Mouse (Mus musculus) heart, adult 2 months (tissue): ENCODE results near the gene Dhx30. TPM values are rescaled to one million over a fixed set of nuclear protein-coding genes. Genes with fewer than 3 reads are reported as not detected.

Experiments
- DNase-seq, 2 experiments: peaks; one replicate each; pipeline ENCODE4 v3.0.0; 2021
- H3K27ac ChIP-seq: fragments of 200-600 bp; 2 replicates; pipeline ENCODE4 v1.8.1; 2022
- H3K27me3 ChIP-seq: fragments of 200-500 bp; 2 replicates; pipeline ENCODE4 v1.6.1; 2012; ENCODE audit warnings: mild to moderate bottlenecking, low read length, inconsistent platforms, mixed read lengths; ENCODE audit not compliant: control insufficient read depth, insufficient read depth
- H3K36me3 ChIP-seq: fragments of 200-500 bp; 2 replicates; pipeline ENCODE4 v1.6.1; 2012; ENCODE audit warnings: low read length, inconsistent platforms; ENCODE audit not compliant: control insufficient read depth, insufficient read depth
- H3K4me1 ChIP-seq: fragments of 200-500 bp; 2 replicates; pipeline ENCODE4 v1.6.1; 2011; ENCODE audit warnings: low read length; ENCODE audit not compliant: control insufficient read depth, insufficient read depth
- H3K4me3 ChIP-seq: fragments of 200-600 bp; 2 replicates; pipeline ENCODE4 v1.8.1; 2022
- H3K79me2 ChIP-seq: fragments of 200-500 bp; replicated peaks from 2 replicates; pipeline ENCODE4 v1.6.1; 2012; ENCODE audit warnings: mild to moderate bottlenecking, inconsistent platforms, low read length, moderate library complexity, mixed read lengths; ENCODE audit not compliant: control insufficient read depth, insufficient read depth
- H3K9ac ChIP-seq: fragments of 200-500 bp; 2 replicates; pipeline ENCODE4 v1.6.1; 2012; ENCODE audit warnings: low read depth, mild to moderate bottlenecking, control low read depth, inconsistent platforms, low read length, mixed read lengths
- CTCF ChIP-seq: fragments of 200-600 bp; IDR thresholded peaks from 2 replicates; pipeline ENCODE4 v1.8.1; 2022; ENCODE audit warnings: antibody characterized with exemption, mild to moderate bottlenecking, moderate library complexity
- EP300 ChIP-seq: fragments of 200-500 bp; IDR thresholded peaks from 2 replicates; pipeline ENCODE4 v1.6.1; 2011; ENCODE audit warnings: low read depth, low read length, control low read depth; ENCODE audit not compliant: insufficient read depth
- POLR2A ChIP-seq: fragments of 200-500 bp; IDR thresholded peaks from 2 replicates; pipeline ENCODE4 v1.6.1; 2011; ENCODE audit warnings: mild to moderate bottlenecking, low read depth, low read length, control low read depth; ENCODE audit not compliant: insufficient read depth
- WGBS: fragments of 180-500 bp; shearing (Covaris S2); methylation state at CpG from one replicate; pipeline ENCODE4 v1.1.7; 2018; 5-methylcytosine and 5-hydroxymethylcytosine counted together
- intact Hi-C: fragments of 180-260 bp; cut with DNase I; formaldehyde crosslinking; loops from one replicate; pipeline ENCODE4 v1.15.1; 2025
- polyA plus RNA-seq: library from polyadenylated mRNA; depleted of rRNA; stranded (reverse); fragments of >200 nt; gene quantifications from 2 replicates; pipeline ENCODE4 v1.2.3, GENCODE M21; 2012
- total RNA-seq, 2 experiments: library from RNA; stranded (reverse); gene quantifications; 2 replicates each; pipeline ENCODE4 v1.2.3; 2021

Dhx30 gene
- total and polyA plus RNA-seq, 3 experiments: 56.7 to 68.6 (median 64.8) TPM

DNA sequence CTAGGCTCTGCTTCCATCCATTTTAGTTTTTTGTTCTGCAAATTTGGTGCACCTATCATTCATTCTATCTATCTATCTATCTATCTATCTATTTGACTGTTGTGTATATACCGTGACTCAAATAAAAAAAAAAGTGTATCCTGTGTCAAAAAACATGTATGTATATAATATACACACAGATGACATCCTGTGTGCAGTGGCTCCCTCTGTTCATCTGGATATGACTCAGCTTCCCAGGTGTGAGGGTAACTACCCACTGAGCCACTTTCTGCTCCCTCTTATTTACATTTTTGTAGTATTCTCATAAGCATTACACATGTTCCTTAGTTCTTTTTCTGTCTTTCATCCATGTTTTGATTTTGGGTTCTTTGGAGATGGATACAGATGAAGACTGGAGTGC lies 24.5 kb upstream of the Dhx30 start:
- Histone ChIP-seq H3K27ac (no peak overlapping the region), H3K79me2 (no peaks in the 10 kb centered on the region), H3K4me1 (no peaks in the 10 kb centered on the region), H3K27me3 (no peaks in the 10 kb centered on the region), H3K4me3 (no peak overlapping the region), H3K9ac (no peak overlapping the region), H3K36me3 (no peaks in the 10 kb centered on the region)
- TF ChIP-seq POLR2A (no peak), CTCF (no peak), EP300 (no peak)
- WGBS: 93% methylated on average over 1 of the region's 1 CpGs
- DNase-seq: no peak
- intact Hi-C loops: no loop called here

DNA sequence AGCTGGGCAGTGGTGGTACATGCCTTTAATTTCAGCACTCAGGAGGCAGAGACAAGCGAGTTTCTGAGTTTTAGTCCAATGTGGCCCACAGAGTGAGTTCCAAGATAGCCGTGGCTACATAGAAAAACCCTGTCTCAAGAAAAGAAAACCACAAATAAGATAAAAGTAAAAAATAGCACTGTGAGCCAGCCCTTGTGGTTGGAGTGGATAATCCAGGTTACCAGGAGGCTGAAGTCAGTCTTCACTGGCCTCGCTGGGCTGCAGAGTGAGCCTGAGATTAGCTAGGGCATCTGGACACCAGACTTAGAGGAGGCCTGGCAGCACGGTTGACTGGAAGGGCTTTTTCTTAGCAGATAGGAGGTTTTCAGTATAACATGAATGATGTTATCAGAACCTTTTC lies 21.5 kb upstream of the Dhx30 start:
- no peaks in the 10 kb centered on the region for H3K4me1 ChIP-seq
- no peak overlapping the region for H3K27ac ChIP-seq
- no peaks in the 10 kb centered on the region; the same call in 1 of the 2 replicates for H3K36me3 ChIP-seq
- no peak for DNase-seq
- 73% methylated on average over 4 of the region's 4 CpGs for WGBS
- intact Hi-C loops: no loop called here
- H3K9ac ChIP-seq: no peak overlapping the region
- H3K79me2 ChIP-seq: no peaks in the 10 kb centered on the region
- TF ChIP-seq POLR2A (no peak), CTCF (no peak), EP300 (no peak)
- no peak overlapping the region for H3K4me3 ChIP-seq
- H3K27me3 ChIP-seq: no peaks in the 10 kb centered on the region

DNA sequence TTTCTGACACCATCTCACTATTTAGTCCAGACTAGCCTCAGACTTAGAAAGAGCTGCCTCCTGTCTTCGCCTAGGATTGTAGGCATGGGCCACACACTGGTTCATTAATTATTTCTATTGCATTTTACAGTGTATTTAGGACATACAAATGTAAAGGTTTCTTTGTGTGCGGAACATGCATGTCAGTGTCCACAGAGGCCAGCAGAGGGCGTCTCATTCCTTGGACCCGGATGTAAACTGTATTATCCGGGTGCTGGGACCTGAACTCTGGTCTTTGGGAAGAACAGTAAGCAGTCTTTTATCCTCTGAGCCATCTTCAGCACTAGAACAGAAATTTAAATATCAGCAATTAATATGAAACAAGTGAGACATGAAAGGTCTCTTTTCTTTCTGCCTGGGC lies 16.5 kb upstream of the Dhx30 start:
- intact Hi-C loops: no loop called here
- DNase-seq: no peak

DNA sequence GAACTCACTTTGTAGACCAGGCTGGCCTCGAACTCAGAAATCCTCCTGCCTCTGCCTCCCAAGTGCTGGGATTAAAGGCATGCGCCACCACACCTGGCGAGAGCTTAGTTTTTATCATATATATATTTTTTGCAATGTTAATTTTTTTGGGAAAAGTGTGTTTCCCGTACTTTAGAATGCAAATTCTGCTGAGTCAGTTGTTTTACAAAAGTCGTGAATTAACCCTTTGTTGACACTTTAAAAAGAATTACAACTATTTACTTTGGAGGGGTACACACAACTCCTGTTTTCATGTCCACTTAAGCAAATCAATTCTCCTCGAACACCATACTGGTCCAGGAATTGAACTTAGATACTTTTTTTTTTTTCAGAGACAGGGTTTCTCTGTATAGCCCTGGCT lies 15.3 kb upstream of the Dhx30 start:
- DNase-seq: no peak
- intact Hi-C loops: no loop called here
- no peaks in the 10 kb centered on the region; the same call in none of the 2 replicates for H3K4me1 ChIP-seq
- H3K36me3 ChIP-seq: peaks cover 2% of the 10 kb centered on the region; the same call in 1 of the 2 replicates
- no peak overlapping the region for H3K9ac ChIP-seq
- H3K27ac ChIP-seq: no peak overlapping the region
- TF ChIP-seq CTCF: no peak
- TF ChIP-seq POLR2A: no peak
- TF ChIP-seq EP300: no peak
- H3K79me2 ChIP-seq: peaks cover 2% of the 10 kb centered on the region
- H3K4me3 ChIP-seq: no peak overlapping the region; the same call in 1 of the 2 replicates
- WGBS: 49% methylated on average over 6 of the region's 6 CpGs
- no peaks in the 10 kb centered on the region for H3K27me3 ChIP-seq

More for the DNA sequence above, 16.5 kb upstream of the Dhx30 start:
- Histone ChIP-seq H3K27ac (no peak overlapping the region), H3K4me3 (no peak overlapping the region), H3K36me3 (peaks cover 2% of the 10 kb centered on the region; the same call in 1 of the 2 replicates), H3K79me2 (peaks cover 2% of the 10 kb centered on the region), H3K9ac (no peak overlapping the region), H3K27me3 (no peaks in the 10 kb centered on the region), H3K4me1 (no peaks in the 10 kb centered on the region; the same call in none of the 2 replicates)
- TF ChIP-seq POLR2A (no peak), CTCF (peak; percentile 45), EP300 (no peak)
- WGBS: 84% methylated on average over 5 of the region's 5 CpGs

DNA sequence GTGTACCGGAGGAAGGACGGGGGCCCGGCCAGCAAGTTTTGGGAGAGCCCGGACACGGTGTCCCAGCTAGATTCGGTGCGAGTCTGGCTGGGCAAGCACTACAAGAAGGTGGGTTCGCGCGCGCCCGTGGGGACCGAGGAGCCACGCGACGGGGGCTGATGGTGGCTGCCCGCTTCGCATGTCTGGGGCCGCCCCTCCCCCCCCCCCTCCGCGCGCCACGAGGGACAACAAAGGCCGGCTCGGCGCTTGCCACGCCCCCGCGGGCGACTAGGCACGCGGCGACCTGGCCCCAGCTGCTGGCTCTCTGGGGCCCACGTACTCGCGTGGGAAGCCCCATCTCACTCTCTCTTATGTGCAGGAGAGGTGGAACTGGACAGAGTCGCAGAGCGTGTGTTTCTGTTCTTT lies 14.6 kb upstream of the Dhx30 start:
- H3K4me1 ChIP-seq: no peaks in the 10 kb centered on the region; the same call in none of the 2 replicates
- TF ChIP-seq CTCF (no peak), POLR2A (no peak), EP300 (no peak)
- H3K36me3 ChIP-seq: peaks cover 2% of the 10 kb centered on the region; the same call in 1 of the 2 replicates
- no peak for DNase-seq
- intact Hi-C loops: no loop called here
- under 1% methylated on average over 31 of the region's 38 CpGs for WGBS
- H3K4me3 ChIP-seq: peak overlapping the region; percentile 85
- H3K27ac ChIP-seq: peak overlapping the region; percentile 90
- peaks cover 2% of the 10 kb centered on the region for H3K79me2 ChIP-seq
- H3K9ac ChIP-seq: peak overlapping the region; percentile 81
- H3K27me3 ChIP-seq: no peaks in the 10 kb centered on the region

DNA sequence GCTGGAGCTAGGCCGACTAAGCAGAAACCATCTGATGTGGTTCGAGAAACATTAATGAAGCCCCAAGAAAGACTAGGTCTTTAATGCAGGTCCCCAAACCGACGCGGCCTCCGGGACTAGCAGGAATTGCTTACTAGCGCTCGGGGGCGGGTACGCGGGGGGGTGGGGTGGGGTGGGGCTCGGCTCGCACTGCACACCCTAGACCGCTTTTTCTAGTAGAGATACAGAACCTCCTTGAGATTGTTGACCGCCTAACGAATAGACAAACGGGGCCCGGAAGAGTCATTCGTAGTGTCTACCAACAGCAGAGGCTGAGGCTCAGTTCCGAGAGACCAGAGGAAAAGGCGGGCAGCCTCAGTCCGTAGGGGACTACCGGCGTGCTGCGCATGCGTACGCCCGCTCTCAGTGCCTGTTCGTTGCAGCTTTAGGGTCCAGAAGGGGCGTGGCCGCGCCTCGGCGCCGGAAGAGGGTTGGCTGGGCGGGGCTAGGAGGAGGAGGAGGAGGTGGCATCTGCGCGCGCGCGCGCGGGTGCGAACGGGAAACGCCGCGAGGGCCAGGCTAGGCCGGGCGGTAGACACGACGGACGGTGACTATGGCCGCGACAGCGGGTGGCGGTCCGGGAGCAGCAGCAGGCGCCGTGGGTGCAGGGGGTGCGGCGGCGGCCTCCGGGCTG lies 14.0 kb upstream of the Dhx30 start:
- peak; percentile 99 to 100 for DNase-seq
- intact Hi-C loops: loop anchor here (1.0 to 2.0 kb wide), 2 partner anchors 14 to 31 kb away; partner anchors contain the start of genes Dhx30 and Smarcc1
- TF ChIP-seq EP300: no peak
- TF ChIP-seq POLR2A: peak; percentile 96
- Histone ChIP-seq H3K36me3 (peaks cover 2% of the 10 kb centered on the region; the same call in 1 of the 2 replicates), H3K27ac (peak overlapping the region; percentile 90), H3K79me2 (peaks cover 2% of the 10 kb centered on the region), H3K9ac (peak overlapping the region; percentile 81), H3K4me1 (no peaks in the 10 kb centered on the region; the same call in none of the 2 replicates), H3K27me3 (no peaks in the 10 kb centered on the region), H3K4me3 (peak overlapping the region; percentile 85)
- under 1% methylated on average over 60 of the region's 64 CpGs for WGBS
